Mouse (Mus musculus): ENCODE results near the gene Zfp524.
A peak's percentile ranks its signal among the peaks of the same experiment; 100 is the strongest.

Gene Zfp524

GRCm38 (mm10) chr7:5051193-5052192 lies 37.3 kb downstream of the Zfp524 start, which contains the start of gene Zfp580:
TSS of gene Zfp580 (plus strand) at chr7:5051538.
- peak; percentile 31 to 34 for DNase-seq

GRCm38 (mm10) chr7:5052438-5052837 lies 38.2 kb downstream of the Zfp524 start:
- DNase-seq, result no peak

GRCm38 (mm10) chr7:5052931-5053343 lies 38.7 kb downstream of the Zfp524 start:
- DNase-seq, result no peak

- no peak for DNase-seq
Measured at GRCm38 (mm10) chr7:5053456-5054179, 39.4 kb downstream of the Zfp524 start.

- no peak for DNase-seq
Measured at GRCm38 (mm10) chr7:5056651-5057263, 42.5 kb downstream of the Zfp524 start.

GRCm38 (mm10) chr7:5057381-5057780 lies 43.2 kb downstream of the Zfp524 start:
- DNase-seq, result no peak

- no peak for DNase-seq
Measured at GRCm38 (mm10) chr7:5057804-5058203, 43.6 kb downstream of the Zfp524 start.

- DNase-seq, result no peak
Measured at GRCm38 (mm10) chr7:5058631-5059030, 44.4 kb downstream of the Zfp524 start.

GRCm38 (mm10) chr7:5059421-5059820 lies 45.2 kb downstream of the Zfp524 start:
- DNase-seq, result no peak

GRCm38 (mm10) chr7:5060239-5060731 lies 46.1 kb downstream of the Zfp524 start:
- peak; percentile 56 to 67 for DNase-seq

GRCm38 (mm10) chr7:5060944-5061773 lies 46.9 kb downstream of the Zfp524 start:
- peak; percentile 95 to 98 for DNase-seq

GRCm38 (mm10) chr7:5061774-5062359 lies 47.7 kb downstream of the Zfp524 start, which contains the start of gene U2af2:
TSS of gene U2af2 (plus strand) at chr7:5062143.
- DNase-seq, result peak; percentile 90 to 91

GRCm38 (mm10) chr7:5062360-5063001 lies 48.3 kb downstream of the Zfp524 start:
- DNase-seq, result peak in 1 of 2 experiments; percentile 63

- DNase-seq, result no peak
Measured at GRCm38 (mm10) chr7:5064886-5065285, 50.7 kb downstream of the Zfp524 start.

Measured in thymus, adult 18-20 months (tissue).